Mouse (Mus musculus) adrenal gland, postnatal 10 days (tissue): ENCODE measurements around the gene Imp3. TPM values are rescaled to one million over a fixed set of nuclear protein-coding genes. Genes with fewer than 3 reads are reported as not detected.
"Not testable (repeated sequence)": the region's sequence is repeated elsewhere in the genome, so short reads cannot be mapped to it uniquely, and the experiment has no call there.

Experiments
- DNase-seq: peaks from one replicate; pipeline ENCODE4 v3.0.0; 2021; ENCODE audit warnings: mixed read lengths
- total RNA-seq, 2 experiments: library from RNA; stranded (reverse); gene quantifications; 2 replicates each; pipeline ENCODE4 v1.2.3; 2021

The Imp3 gene
- total RNA-seq, 2 experiments from 2014 or later, result 84.4 to 87.6 TPM

DNA sequence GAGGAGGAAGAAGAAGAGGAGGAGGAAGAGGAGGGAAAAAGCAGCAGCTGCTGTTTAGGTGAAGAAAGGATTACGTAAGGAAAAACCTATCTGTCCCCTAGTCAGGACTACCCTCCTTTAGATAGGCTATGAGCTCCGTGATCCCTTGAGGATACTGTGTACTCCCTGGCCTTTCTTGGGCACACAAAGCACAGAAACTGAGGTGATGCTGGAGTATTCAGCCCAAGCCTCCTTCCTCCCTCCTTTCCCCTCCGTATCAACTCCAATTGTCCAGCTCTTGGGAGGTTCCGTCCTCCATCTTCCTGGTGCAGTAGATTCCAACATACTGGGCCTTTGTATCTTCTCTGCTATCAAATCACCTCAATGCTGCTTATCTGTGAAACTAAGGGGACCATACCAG, 14.5 kb upstream of the Imp3 start:
- no peak for DNase-seq

DNA sequence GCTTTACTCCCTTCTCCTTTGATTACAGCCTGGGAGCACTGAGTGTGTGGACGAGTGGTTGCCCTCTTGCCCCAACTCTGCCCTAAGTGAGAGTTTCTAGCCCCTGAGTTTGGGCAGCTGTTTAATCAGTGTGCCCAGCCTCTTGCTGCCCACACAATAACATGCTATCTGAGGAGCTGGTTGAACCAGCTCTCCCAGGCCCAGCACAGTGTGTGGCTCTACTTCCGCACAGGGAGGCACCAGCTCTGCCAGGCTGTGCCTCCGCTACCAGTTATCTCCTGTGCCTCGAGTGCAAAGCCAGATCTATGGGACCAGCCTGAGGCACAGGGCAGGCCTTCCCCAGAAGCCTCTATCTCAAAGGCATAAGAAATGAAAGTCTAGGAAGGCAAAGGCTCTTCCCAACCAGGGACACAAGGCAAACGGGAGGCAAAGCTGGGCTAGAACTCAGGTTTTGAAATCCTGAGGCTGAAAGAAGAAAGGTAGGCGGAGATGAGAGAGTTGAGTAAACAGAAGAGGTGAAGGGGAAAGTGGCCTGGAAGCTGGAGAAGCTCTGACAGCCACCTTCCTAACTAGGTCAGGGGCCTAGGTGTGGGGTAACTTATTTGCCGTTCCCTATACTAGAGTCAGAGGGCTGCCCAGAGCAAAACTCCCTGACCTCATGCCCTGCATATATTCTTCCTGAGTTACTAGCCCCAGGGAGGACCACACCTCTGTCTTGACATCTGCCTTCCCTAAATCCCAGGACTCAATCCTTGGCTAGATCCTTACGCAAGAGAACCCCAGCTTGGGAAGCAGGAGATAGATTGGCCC, 13.2 kb upstream of the Imp3 start:
- DNase-seq, result no peak

DNA sequence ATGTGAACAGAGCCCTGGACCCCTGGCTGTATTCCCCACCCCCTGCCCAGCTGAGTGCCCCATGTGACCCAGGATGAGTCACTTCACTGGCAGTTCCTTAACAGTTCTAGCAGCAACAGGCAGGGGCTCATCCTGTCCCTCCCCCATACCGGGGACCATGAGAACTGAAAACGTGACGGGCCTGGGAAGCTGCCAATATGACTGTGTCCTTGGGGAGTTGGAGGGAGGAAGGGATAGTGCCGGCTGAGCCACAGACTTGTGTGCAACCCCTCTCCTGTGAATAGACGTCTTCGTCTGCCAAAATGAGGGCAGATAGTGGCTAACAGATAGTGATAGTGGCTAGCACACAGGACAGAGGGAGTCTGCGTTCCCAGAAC, 12.6 kb upstream of the Imp3 start:
- peak; percentile 95 for DNase-seq

DNA sequence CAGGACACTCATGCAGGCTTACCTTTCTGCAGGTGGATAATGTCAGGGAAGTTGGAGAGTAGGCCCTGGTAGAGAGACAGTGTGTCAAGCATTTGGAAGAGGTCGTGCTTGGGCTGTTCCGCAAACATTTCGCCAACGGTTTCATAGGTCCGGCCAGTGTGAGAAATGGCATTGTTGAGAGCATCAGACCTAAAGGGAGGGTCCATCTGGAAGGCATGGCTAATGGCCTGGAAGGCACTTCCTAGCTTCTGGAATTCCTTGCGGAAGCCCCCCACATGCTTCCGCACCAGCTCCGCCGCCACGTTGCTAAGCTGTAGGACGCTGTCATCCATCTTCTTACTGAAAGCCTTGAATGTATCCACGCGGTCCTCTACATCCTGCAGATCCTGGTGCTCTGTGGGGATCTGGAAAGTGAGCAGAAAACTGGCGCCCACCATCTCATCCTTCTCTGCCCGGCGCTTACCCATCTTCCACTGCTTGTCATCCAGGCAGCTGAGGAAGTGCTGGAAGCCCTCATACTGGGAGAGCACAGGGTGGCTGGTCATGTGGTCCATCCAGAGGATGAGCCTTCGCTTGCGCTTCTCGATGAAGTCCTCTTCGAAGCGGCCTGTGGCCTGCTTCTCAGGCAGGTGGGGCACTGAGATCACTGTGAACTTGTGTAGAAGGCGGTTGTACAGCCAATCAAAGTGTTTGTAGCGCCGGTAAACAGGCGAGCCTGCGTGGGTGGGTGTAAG, 11.8 kb upstream of the Imp3 start:
- no peak for DNase-seq

DNA sequence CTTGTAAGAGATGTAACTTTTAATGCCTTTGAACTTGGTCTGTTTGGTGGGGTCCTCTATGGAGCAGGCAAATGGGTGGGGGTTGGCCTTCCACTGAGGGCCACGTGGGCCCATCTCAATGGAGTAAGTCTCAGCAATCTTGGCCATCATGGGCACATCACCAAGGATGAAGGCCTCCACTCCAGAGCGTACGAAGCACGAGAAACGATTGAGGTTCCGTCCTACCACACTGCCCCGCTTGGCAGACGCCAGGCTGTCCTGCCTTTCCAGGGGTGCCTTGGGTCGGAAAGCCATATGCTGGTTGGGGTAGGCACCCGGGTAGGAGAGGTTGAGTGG, 11.3 kb upstream of the Imp3 start:
- DNase-seq, result no peak

DNA sequence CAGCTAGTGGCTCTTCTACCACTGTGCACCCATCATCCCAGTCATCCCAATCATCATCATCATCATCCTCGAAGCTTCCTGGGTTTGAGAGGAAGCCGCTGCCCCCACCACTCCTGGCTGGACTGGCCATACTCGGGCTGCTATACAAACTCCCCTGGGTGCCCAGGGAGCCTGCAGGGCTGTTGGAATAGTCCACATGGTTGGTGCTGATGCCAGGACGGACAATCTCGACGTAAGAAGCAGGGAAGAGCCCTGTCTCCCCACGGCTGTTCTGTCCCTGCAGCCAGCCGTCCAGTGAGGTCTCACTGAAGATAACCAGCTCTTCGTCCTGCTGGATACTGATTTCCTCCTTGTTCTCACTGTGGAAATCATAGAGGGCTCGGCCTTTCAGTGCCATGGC, 10.9 kb upstream of the Imp3 start:
- DNase-seq, result no peak

DNA sequence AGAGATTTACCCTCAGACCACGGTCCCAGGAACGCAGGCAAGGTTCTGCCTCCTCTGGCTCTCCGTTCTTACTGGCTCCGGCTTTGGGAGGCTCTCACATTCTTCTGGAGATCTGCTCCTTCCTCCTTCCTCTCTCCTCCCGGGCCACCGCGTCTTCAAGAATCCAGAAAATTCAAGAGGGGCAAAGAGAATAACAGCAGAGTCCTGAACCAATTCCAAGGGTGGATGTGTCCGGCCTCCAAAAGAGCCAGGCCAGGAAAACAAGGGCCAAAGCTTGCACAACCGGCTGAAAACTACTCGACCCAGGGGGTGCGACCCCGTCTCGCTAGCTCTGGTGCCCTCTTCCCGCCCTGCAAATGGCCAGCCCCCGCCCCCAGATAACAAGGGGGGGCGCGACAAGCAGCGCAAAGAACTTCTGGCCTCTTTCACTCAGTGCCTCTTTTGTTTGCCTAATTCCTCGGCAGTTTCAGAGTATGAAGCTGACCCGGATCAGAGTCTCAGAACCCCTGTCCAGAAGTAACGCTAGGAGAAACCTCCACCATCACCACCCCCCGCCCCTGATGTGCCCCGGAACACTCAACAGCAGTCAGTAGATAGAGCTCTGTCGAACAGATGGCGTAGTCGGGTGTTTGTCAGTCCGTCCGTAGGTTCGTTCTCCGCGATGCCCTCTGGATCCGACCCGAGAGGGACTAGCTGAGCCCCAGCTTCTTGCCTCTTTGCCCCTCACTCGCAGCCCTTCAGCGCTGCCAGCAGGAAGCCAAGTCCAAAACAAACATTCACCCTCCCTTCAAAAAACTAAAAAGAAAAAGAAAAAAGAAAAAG, 9.9 kb upstream of the Imp3 start:
- peak; percentile 59 for DNase-seq

DNA sequence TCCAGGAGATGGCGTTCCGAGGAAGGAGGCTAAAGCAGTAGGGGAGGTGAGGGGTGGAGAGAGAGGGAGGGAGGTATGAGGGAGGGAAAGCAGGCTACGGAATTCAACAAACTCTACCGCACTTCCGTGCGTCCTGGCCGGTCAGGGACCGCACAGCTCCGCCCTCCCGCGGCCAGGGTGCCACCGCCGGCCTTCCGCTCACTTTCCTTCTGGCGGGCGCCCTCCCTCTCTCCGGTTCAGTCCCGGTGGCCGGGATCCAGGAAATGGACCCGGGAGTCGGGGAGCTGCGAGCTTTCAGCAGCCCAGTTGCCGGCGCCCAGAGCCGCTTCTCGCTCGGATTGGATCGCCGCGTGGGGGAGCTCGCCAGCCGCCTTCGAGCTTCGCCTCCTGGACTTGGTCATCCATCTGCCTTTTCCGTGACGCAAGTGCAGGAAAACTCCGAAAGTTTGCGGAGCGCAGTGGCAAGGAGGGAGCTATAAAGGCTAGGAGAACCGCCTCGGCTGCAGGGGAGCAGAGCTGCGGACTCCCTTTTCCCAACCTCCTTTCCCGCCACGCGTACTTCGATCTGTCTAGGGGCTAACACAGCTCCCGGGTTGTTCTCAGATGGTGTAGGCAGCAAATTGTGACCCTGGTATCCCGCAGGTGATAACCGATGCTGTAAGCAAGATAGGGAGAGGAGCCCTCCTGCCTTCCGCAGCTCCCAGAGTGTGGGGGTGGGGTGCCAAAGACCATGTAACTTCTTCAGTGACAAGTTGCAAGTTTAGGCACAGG, 9.0 kb upstream of the Imp3 start, which contains the start of gene Snx33:
Gene Snx33 (minus strand): TSS at position 331 of the 771 bp plus-strand sequence.
- peak; percentile 97 for DNase-seq

DNA sequence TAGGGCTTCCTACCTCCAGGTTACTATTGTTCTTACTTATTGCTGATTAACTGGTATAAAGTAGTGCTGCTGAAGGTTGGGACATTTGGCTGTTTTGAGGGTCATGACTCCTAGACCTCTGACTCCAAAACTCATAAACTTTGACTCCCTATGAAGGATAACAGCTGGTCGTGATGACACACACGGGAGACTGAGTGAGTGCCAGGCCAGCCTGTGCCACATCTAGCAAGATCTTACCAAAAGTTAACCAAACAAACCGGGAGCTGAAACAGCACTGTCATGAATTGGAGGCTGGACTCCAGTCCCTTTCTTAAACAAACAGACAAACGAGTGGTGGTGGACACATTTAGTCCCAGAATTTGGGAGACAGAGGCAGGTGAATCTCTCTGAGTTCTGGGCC, 7.8 kb upstream of the Imp3 start:
- no peak for DNase-seq

DNA sequence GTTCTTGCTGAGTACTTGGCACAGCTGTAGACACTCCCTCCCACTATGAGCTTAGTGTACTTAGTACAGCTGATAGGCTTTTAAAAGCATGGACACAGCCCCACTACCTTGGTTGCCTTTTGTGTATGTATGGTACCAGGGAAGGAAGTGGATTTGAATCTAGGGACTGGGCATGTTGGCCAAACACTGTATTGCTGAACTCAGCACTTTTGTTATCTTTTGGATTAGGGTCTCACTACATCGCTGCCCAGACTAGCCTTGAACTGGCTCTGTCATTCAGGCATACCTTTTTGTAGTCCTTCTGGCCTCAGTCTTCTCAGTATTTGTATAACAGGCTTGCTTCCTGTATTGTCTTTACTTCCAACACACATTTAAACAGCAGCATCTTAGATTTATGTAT, 6.7 kb upstream of the Imp3 start:
- no peak for DNase-seq

DNA sequence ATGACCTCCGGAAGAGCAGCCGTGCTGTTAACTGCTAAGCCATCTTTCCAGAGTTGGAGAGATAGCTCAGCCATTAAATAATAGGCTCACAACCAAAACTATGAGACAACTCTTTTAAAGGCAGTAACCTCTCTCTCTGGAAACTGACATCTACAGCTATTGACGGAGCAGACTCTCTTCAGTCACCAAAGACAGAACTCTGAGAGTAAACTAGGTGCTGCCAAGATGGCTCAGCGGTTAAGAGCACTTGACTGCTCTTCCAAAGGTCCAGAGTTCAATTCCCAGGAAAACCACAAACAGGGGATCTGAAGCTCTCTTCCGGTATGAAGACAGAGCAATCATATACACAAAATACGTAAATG, 433 bp upstream of the Imp3 start:
- no peak for DNase-seq

DNA sequence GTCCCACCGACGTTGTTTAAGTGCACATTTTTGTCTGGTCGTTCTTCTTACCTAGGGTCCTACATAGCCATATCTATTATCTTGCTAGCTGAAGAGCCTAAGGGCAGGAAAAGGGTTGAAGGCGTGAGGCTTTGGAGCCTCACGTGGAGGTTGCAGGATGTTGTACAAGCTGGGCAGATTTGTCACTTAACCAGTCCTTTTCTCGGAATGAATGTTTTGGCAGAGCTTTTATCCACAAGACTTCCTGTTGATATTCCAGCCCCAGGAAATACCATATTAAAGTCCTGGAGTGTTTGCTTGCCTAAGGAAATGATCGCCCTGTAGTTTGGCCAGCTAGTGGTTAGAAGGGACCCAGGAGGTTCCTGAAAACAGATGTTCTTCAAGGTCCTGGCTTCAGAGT, 1.1 kb downstream of the Imp3 start:
- DNase-seq, result no peak

DNA sequence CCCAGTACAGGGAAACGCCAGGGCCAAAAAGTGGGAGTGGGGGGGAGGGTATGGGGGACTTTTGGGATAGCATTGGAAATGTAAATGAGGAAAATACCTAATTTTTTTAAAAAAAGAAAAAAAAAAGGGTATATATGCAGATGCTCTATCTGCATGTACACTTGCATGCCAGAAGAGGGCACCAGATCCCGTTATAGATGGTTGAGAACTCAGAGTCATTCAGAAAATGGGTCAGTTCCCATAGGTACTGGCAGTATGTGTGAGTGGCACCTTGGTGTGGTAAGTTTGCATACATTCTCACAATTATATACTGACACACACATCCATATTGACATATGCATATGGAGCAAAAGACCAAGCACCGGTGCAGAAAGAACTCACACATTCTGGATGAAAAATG, 10.2 kb downstream of the Imp3 start:
- DNase-seq, result peak; percentile 58

DNA sequence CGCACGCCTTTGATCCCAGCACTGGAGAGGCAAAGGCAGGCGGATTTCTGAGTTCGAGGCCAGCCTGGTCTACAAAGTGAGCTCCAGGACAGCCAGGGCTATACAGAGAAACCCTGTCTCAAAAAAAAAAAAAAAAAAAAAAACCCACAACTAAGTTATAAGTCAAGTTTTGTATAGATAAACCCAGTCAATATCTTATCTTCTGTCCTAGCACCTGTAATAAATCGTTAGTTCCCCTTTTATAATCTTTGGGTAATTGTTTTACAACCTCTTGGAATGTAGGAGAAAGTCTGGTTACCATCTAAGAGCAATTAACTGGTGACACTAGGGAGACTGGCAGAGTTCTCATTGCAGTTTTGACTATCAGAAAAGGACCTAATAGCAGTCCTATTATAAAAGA, 11.4 kb downstream of the Imp3 start:
- DNase-seq, result not testable (repeated sequence)

DNA sequence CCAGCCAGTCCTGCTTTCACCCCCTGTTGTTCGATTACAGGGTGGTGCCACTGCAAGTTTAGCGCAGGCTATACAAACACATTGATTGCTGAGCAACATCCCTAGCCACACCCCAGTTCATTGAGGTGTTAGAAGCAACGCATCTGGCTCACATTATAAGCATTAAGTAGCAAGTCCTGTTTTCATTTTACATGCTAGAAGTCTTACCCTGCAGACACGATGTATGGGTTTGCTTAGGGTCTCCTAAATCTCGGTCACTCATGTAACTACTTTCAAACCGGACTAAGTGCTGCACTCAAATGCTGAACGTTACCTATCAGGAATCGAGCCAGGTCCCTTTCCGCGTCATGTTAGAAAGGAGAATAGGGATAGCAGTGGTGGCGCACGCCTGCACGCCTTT, 12.5 kb downstream of the Imp3 start:
- DNase-seq, result peak; percentile 12

DNA sequence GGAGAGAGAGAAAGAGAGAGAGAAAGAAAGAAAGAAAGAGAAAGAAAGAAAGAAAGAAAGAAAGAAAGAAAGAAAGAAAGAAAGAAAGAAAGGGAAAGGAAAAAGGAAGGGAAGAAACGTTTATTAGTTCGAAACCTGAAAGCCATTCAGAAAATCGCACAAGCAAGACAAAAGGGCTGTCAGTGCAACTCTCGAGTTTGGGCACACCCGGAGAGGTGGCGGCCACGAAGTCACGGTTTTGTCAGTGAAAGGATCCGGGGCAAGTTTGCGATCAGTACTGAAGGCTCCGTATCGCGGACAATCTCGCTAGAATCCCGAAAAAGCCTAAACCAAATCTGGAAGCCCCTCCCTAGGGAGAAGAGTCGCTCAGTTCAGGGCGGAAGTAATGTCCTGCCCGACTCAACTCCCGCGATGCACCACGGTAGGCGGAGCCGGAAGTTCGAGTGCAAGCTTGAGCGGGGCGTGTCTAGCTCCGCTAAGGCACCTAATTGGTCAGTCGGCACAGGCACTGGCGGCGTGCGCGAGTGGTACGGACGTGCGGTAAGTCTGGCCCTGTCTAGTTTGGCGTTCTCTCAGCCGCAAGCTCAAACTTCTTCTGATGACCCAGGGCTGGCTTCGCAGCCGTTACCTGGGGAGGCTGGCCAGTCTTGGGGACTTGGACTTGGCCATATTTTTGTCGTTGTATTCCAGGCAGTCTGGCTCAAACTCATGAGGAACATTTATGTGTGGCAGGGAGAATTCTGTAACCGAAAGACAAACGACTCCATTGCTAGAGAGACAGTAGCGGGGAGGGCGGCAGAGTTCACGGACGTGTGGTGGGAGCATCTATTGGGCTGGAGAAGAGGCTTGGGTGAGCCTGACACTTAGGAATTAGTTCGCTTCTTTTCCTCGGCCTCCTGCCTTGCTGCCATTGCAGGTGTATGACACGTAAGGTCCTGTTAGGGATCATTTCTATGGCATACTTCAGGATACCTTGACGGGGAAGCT, 13.4 kb downstream of the Imp3 start, which contains the start of gene Snupn:
Gene Snupn (plus strand): TSS at position 465 of the 987 bp plus-strand sequence.
- peak; percentile 98 for DNase-seq

DNA sequence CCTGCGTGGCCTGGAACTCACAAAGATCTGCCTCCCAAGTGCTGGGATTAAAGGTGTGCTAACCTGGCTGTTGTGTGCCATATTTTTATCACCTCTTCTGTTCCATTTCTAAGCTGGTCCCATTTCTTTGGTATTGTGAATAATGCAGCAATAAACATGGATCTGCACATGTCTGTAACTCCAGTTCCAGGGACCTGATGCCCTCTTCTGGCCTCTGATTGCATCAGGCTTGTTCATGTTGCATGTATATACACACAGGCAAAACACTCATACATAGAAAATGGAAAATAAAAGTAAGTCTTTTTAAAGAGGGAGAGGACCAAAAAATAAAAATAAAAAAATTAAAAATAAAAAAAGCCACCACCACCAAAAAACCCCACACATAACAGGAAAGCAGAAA, 16.3 kb downstream of the Imp3 start:
- no peak for DNase-seq

DNA sequence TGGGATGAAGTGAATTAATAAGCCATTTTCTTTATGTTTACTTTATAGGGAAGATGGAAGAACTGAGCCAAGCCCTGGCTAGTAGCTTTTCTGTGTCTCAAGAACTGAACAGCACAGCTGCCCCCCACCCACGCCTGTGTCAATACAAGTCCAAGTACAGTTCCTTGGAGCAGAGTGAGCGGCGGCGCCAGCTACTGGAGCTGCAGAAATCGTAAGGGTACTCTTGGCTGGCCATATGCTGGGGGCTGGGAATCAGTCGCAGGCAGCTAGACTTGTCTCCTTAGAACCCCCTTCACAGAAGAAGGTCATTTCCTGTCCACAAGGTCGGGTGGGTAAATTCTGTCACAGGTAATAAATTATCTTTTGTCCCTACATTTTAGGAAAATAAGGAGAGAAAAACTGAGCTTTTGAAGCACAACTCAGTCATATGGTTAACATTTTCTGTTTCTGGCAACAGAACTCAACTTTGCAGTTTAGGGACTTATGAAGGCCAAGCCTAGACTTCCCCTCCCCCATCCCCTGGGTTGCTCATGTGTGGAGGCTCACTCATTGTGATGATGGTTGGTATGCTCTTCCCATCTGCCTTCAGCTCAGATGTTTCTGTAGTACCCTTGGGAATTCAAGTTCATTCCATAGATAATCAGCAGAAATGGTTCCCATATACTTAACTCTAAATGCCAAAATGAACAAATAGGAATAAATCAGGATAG, 19.8 kb downstream of the Imp3 start:
- peak; percentile 45 for DNase-seq

DNA sequence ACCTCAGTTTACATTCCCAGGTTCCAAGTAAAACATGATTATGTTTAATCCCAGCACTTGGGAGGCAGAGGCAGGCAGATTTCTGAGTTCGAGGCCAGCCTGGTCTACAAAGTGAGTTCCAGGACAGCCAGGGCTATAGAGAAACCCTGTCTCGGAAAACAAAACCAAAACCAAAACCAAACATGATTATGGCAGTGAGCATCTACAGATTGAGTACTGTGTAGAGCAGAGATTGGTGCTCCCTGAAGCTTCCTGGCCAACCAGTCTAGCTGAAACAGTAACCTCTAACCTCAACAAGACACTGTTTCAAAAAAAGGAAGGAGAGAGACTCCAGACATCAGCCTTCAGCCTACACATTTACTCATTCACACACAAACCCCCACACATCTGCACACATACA, 21.4 kb downstream of the Imp3 start:
- no peak for DNase-seq

DNA sequence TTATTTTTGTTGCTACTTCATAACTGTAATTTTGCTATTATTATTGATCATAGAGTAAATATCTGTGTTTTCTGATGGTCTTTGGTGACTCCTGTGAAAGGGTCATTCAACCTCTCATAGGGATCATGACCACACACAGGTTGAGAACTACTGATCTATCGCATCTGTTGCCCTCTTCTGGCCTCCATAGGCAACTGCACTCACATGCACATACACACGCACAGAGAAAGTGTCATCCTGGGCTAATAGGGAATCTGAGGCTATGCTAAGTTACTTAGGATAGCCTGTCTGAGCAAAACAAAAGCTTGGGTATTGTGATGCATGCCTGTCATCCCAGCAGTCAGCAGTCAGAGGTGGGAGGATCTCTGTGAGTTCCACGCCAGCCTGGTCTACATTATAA, 24.3 kb downstream of the Imp3 start:
- DNase-seq, result no peak
